Mouse (Mus musculus): ENCODE measurements at regions not wholly inside any gene's neighbourhood (a gene's known extent, or its start where the extent isn't known, plus 50 kb on each side); places are given as distances from the start of the nearest gene placed in this dataset.

GRCm38 (mm10) chr9:22937686-22938391, 285.0 kb upstream of the Bmper start:
- peak in 1 of 2 experiments; percentile 11 for DNase-seq (ENCODE audit: low spot score in 2 of 2)
- H3K27ac ChIP-seq: no peak overlapping the region
- no peak for TF ChIP-seq CTCF (conservative IDR thresholded peaks at IDR 0.05)
- H3K4me3 ChIP-seq: no peak overlapping the region

GRCm38 (mm10) chr9:22944992-22945391, 277.9 kb upstream of the Bmper start:
- DNase-seq (ENCODE audit: low spot score in 2 of 2): no peak
- Histone ChIP-seq H3K27ac (no peak overlapping the region), H3K4me3 (no peak overlapping the region)
- no peak for TF ChIP-seq CTCF (conservative IDR thresholded peaks at IDR 0.05)

DNA sequence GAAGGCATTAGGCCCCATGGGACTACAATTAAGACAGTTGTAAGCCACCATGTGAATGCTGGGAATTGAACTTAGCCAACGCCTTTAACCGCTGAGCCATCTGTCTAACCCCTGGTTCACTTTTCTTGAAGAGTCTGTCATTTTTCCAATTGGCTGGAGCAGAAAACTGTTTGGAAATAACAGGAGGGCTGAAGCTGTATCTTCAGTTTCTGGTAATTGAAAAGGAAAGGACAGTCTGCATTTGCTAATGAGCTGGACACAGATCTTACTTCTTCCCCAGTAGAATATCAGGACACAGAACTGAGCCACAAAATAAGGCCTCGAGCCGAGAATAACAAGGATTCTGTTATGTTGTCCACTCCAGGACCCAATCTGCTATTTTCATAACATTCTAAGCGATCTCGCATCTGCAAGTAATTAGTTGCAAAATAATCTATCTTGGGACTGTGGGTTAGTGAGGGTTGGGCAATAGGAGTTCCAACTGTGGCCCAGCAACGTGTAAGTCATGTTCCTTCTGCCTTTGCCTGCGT, 277.4 kb upstream of the Bmper start:
- no peak overlapping the region for H3K4me3 ChIP-seq
- DNase-seq (ENCODE audit: low spot score in 2 of 2): no peak

DNA sequence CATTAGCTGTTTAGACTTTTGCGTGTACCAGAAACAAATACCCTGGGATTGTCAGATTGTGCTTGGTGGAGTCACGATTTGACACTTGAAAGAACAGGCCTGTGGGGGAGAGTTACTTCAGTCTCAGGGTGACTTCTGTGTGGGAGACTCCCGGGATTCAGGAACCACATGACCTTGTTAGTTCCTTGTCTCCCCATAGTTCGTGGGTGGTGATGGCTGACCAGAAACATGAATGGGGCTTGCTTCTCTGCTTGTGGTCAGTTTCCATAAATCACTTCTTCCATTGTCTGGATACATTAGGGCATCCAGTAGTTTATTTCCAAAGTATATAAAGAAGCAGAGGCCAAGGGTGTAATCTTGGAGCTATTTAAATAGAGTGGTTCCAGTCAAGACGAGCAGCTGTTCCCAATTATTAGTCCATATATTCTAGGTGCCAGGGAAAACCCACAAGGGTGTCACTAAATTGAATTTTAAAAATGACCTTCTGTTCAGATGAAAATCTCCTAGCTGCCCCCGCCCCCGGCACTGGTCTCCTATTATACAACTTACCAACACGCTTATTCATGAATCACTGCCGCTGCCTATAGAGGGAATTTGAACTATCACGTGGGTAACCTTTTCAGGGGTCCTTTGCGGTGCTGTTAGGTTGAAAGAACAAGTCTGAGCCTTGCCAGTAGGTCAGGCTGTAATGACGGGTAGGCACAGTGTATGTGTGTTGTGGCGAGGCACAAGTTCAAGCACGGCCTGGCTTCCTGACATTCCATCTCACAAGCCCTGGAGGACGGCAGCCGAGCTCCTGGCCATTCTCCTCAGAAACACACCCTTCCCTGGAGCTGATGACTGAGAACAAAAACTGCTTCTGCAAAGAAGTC, 270.1 kb upstream of the Bmper start:
- Histone ChIP-seq H3K27ac (no peak overlapping the region), H3K4me3 (no peak overlapping the region)
- no peak for TF ChIP-seq CTCF (conservative IDR thresholded peaks at IDR 0.05)
- DNase-seq (ENCODE audit: low spot score in 2 of 2): no peak

More for the DNA sequence above, 277.4 kb upstream of the Bmper start:
- no peak overlapping the region for H3K27ac ChIP-seq
- no peak for TF ChIP-seq CTCF (conservative IDR thresholded peaks at IDR 0.05)

- H3K4me3 ChIP-seq: no peak overlapping the region
- TF ChIP-seq CTCF (conservative IDR thresholded peaks at IDR 0.05): no peak
- no peak overlapping the region for H3K27ac ChIP-seq
- no peak for DNase-seq (ENCODE audit: low spot score in 2 of 2)
These were observed 260.5 kb upstream of the Bmper start for GRCm38 (mm10) chr9:22962269-22962815.

DNA sequence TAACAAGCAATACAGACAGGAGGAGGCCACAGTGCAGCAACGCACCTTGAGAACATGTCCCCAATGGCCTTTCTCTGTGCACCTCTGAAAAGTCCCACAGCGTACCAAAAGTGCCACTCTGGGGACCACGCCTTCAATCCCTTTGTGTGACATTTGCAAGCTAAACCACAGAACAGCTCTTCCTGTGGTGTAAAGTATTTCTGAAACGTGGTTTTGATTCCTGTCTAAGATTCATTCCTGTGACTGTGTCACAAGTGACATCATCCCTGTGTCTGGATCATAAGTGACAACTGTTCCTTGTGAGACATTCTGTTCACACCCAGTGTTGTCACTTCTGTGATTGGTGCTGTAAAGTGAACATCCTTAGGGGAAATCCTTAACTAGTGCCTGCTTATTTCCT, 251.6 kb upstream of the Bmper start:
- Histone ChIP-seq H3K27ac (no peak overlapping the region), H3K4me3 (no peak overlapping the region)
- DNase-seq (ENCODE audit: low spot score in 2 of 2): no peak
- no peak for TF ChIP-seq CTCF (conservative IDR thresholded peaks at IDR 0.05)

DNA sequence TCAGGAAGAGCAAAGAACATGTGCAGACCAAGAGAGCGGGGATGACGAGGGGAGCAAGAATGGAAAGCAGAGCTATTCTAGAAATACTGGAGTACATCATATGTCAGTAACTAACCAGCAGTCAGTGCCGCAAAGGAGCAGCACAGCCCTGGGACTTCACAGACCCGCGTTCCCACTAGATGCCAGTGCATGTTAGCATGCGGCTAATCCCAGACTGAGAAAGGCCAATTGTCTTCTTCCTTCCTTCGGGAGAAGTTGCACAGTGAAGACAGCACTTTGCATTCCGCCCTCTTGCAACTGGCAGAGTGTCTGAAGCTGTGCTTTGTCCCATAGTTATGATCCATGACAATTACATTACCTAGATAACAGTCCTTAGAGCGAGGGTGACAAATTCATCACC, 246.1 kb upstream of the Bmper start:
- no peak for DNase-seq (ENCODE audit: low spot score in 2 of 2)
- Histone ChIP-seq H3K4me3 (no peak overlapping the region), H3K27ac (no peak overlapping the region)
- no peak for TF ChIP-seq CTCF (conservative IDR thresholded peaks at IDR 0.05)

DNA sequence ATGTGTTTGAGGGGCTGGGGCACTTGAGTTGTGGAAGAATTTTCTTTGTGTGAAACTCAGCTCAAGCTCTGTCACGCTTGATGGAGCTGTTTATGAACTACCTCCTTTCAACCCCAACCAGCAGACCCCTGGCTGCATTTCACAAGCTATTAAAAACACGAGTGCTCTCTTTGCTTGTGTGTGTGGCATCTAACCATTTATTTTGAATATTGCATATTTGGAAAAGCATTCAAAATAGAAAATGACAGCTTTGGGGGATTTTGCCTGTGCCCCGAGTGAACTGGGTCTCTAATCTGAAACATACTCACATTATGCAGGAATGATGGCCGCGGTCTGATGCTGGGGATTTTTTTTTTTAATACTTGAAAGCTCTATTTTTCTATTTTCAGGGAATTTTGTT, 243.2 kb upstream of the Bmper start:
- no peak for TF ChIP-seq CTCF (conservative IDR thresholded peaks at IDR 0.05)
- Histone ChIP-seq H3K4me3 (no peak overlapping the region), H3K27ac (no peak overlapping the region)
- DNase-seq (ENCODE audit: low spot score in 2 of 2): no peak

- Histone ChIP-seq H3K27ac (no peak overlapping the region), H3K4me3 (no peak overlapping the region)
- DNase-seq (ENCODE audit: low spot score in 2 of 2): no peak
- TF ChIP-seq CTCF (conservative IDR thresholded peaks at IDR 0.05): no peak
These were observed 233.4 kb upstream of the Bmper start for GRCm38 (mm10) chr9:22989508-22989907.

- TF ChIP-seq CTCF (conservative IDR thresholded peaks at IDR 0.05): no peak
- H3K4me3 ChIP-seq: no peak overlapping the region
- no peak overlapping the region for H3K27ac ChIP-seq
- no peak for DNase-seq (ENCODE audit: low spot score in 2 of 2)
These were observed 229.3 kb upstream of the Bmper start for GRCm38 (mm10) chr9:22993531-22993930.

DNA sequence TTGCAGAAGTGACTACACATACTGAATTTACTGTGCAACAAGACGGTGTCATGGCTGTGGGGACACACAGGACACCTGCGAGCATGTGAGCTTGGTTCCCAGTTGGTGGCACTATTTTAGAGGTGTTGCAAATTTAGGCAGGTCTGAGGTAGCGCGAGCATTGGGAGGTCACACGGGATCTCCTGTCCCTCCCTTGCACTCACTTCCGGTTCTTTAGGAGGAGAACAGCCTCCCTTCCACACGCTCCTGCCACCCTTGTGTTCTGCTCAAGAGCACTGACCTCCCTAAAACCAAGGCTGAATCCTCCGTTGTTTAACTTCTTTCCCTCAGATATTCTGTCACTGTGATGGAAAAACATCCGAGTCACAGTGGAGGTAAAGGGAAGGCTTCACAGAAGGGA, 227.3 kb upstream of the Bmper start:
- no peak for TF ChIP-seq CTCF (conservative IDR thresholded peaks at IDR 0.05)
- no peak for DNase-seq (ENCODE audit: low spot score in 2 of 2)
- Histone ChIP-seq H3K27ac (no peak overlapping the region), H3K4me3 (no peak overlapping the region)

GRCm38 (mm10) chr9:22998306-22998705, 224.6 kb upstream of the Bmper start:
- no peak for TF ChIP-seq CTCF (conservative IDR thresholded peaks at IDR 0.05)
- DNase-seq (ENCODE audit: low spot score in 2 of 2): no peak
- H3K27ac ChIP-seq: no peak overlapping the region
- no peak overlapping the region for H3K4me3 ChIP-seq

- no peak overlapping the region for H3K27ac ChIP-seq
- H3K4me3 ChIP-seq: no peak overlapping the region
- DNase-seq (ENCODE audit: low spot score in 2 of 2): no peak
- TF ChIP-seq CTCF (conservative IDR thresholded peaks at IDR 0.05): no peak
These were observed 223.7 kb upstream of the Bmper start for GRCm38 (mm10) chr9:22999181-22999580.
